Mouse (Mus musculus) subcutaneous adipose tissue, adult 2 months (tissue): ENCODE results near the gene Serpina3b. TPM values are rescaled to one million over a fixed set of nuclear protein-coding genes. Genes with fewer than 3 reads are reported as not detected.

Source experiments
- polyA plus RNA-seq: library from polyadenylated mRNA; depleted of rRNA; stranded (reverse); fragments of >200 nt; gene quantifications from 2 replicates; pipeline ENCODE4 v1.2.3, GENCODE M21; 2012; ENCODE audit warnings: low replicate concordance; rRNA removed

The Serpina3b gene
- 1.4 TPM in 2 replicates for polyA plus RNA-seq

GRCm38 (mm10) chr12:104127696-104128095 is at the start of gene Serpina3b:
TSS of gene Serpina3b (plus strand) at chr12:104127996.

GRCm38 (mm10) chr12:104100768-104101167 is 27.0 kb upstream of the Serpina3b start, which contains the start of gene Serpina5:
TSS of gene Serpina5 (plus strand) at chr12:104101113.

GRCm38 (mm10) chr12:104112333-104112732 is 15.5 kb upstream of the Serpina3b start, which contains the start of gene Serpina3a:
TSS of gene Serpina3a (plus strand) at chr12:104112724.

GRCm38 (mm10) chr12:104153656-104154055 is 25.9 kb downstream of the Serpina3b start, which contains the start of gene Serpina3c:
TSS of gene Serpina3c (minus strand) at chr12:104153870.

Other genes with a start within 250 kb of the Serpina3b start
- 1.8 and 16.9 TPM in 2 replicates for gene Serpina1c, start 223.1 kb upstream of the Serpina3b start, polyA plus RNA-seq
- 0.70 and 44.0 TPM in 2 replicates for gene Serpina1e, start 169.0 kb upstream of the Serpina3b start, polyA plus RNA-seq
- 0.10 and 0.59 TPM in 2 replicates for gene Serpina11, start 138.0 kb upstream of the Serpina3b start, polyA plus RNA-seq
- gene Serpina9, start 114.2 kb upstream of the Serpina3b start, polyA plus RNA-seq = 0.76 TPM in 1 of 2 replicates, not detected in the other
- 0.10 TPM in 1 of 2 replicates, not detected in the other for gene Serpina12, start 83.6 kb upstream of the Serpina3b start, polyA plus RNA-seq
- 0.10 TPM in 1 of 2 replicates, not detected in the other for gene Serpina5, start 26.9 kb upstream of the Serpina3b start, polyA plus RNA-seq
- gene Serpina3a, start 15.3 kb upstream of the Serpina3b start, polyA plus RNA-seq = 0.29 TPM in 1 of 2 replicates, not detected in the other
- 48.3 and 196 TPM in 2 replicates for gene Serpina3c, start 25.9 kb downstream of the Serpina3b start, polyA plus RNA-seq
- gene Serpina3f, start 86.5 kb downstream of the Serpina3b start, polyA plus RNA-seq = 0.32 and 0.99 TPM in 2 replicates
- gene Serpina3g, start 108.2 kb downstream of the Serpina3b start, polyA plus RNA-seq = 4.3 and 12.5 TPM in 2 replicates
- gene Serpina3i, start 135.1 kb downstream of the Serpina3b start, polyA plus RNA-seq = 0.14 and 0.19 TPM in 2 replicates
- gene Serpina3j, start 186.6 kb downstream of the Serpina3b start, polyA plus RNA-seq = 0.45 and 0.47 TPM in 2 replicates
- gene Serpina3k, start 210.5 kb downstream of the Serpina3b start, polyA plus RNA-seq = 1.8 and 1.9 TPM in 2 replicates
- gene Serpina3m, start 210.5 kb downstream of the Serpina3b start, polyA plus RNA-seq = 0.57 and 7.4 TPM in 2 replicates